Mouse (Mus musculus): ENCODE measurements around the gene Ralgps1. TPM values are rescaled to one million over a fixed set of nuclear protein-coding genes. Genes with fewer than 3 reads are reported as not detected.
"Not testable (repeated sequence)": the region's sequence is repeated elsewhere in the genome, so short reads cannot be mapped to it uniquely, and the experiment has no call there.

Gene Ralgps1
- polyA plus RNA-seq, 1 experiment = not detected

DNA sequence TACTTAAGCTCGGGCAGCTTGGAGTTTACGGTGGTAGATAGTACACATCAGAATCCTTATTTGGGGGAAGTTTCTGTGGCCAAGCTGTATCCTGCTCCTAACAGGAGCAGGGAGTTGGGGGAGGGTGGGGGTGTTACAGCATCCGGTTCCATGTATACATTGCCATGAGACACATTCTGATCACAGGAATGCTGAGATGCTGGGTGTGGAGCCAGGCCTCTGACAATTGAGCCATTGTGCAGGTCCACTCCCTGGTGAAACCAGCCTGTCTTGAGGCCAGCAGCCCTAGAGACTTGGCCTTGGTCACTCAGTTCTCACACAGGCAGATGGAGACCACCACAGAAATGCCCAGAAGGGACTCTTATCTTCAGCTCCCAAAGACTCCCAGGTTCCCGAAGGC, 151.6 kb downstream of the Ralgps1 start:
- H3K27me3 ChIP-seq (ENCODE audit: control insufficient read depth) = peaks cover 3% of the 10 kb centered on the region
- no peak overlapping the region for H3K4me3 ChIP-seq (replicated peaks)
- no peaks in the 10 kb centered on the region for H3K36me3 ChIP-seq (ENCODE audit: control insufficient read depth)
- no peak for TF ChIP-seq GATA1 (IDR thresholded peaks at IDR 0.05; ENCODE audit: low read length)
- TF ChIP-seq TAL1 (IDR thresholded peaks at IDR 0.05; ENCODE audit: low read length) = no peak
- H3K9me3 ChIP-seq (ENCODE audit: control insufficient read depth, low read length) = no peaks in the 10 kb centered on the region
- H3K4me1 ChIP-seq (ENCODE audit: control insufficient read depth) = peaks cover 5% of the 10 kb centered on the region

DNA sequence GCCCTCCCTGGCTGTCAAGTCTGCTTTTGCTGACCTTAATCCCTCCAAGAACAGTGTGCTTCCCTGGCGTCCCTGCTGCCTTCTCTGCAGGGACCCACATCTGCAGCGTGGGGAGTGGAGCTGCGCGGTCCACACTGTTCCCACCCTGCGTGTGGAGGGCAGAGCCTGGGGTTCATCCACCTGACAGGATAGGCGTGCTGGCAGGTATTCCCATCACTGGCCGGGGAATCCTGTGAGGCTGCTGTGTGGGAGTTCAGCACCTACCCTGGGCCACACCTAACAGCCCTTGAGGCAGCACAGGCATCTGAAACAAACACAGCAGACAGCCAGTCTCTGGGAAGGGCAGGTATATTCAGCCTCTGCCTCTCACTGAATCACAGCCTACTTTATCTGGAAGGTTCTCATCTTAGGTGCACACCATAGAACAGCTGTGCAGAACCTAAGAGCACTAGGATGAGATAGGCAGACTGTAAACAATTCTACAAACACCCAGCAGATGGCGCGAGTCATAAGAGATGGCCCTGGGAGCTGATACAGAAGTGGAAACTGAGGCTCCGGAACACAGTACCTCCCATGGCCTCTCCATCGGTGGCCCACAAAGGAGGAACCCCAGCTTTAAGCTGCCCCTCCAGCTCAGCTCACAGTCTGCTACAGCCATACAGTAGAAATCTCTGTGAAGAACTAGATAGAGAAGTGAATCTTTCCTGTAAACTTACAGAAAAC, 152.2 kb downstream of the Ralgps1 start:
- Histone ChIP-seq H3K4me1 (ENCODE audit: control insufficient read depth) (peaks cover 5% of the 10 kb centered on the region), H3K9me3 (ENCODE audit: control insufficient read depth, low read length) (no peaks in the 10 kb centered on the region), H3K36me3 (ENCODE audit: control insufficient read depth) (no peaks in the 10 kb centered on the region), H3K27me3 (ENCODE audit: control insufficient read depth) (peaks cover 3% of the 10 kb centered on the region), H3K4me3 (replicated peaks) (no peak overlapping the region)
- TF ChIP-seq TAL1 (IDR thresholded peaks at IDR 0.05; ENCODE audit: low read length) = no peak
- TF ChIP-seq GATA1 (IDR thresholded peaks at IDR 0.05; ENCODE audit: low read length) = no peak

DNA sequence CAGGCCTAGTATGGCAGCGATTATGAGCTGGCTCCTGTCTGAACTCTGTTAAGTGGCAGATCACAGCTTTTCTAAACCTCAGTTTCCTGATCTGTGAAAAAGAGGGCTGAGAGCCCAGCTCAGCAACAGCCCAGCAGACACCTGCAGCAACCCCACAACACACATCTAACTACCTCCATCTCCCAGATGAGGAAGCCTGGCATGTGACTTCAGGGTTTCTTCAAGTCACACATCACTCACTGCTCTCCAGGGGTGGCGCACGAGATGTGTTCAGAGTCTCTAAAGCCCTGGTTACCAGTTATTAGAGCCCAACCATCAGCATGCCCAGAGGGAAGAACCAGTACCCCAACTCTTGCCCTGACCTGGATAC, 153.9 kb downstream of the Ralgps1 start:
- no peak overlapping the region for H3K4me3 ChIP-seq (replicated peaks)
- H3K4me1 ChIP-seq (ENCODE audit: control insufficient read depth) = peaks cover 5% of the 10 kb centered on the region
- H3K27me3 ChIP-seq (ENCODE audit: control insufficient read depth) = peaks cover 3% of the 10 kb centered on the region
- TF ChIP-seq GATA1 (IDR thresholded peaks at IDR 0.05; ENCODE audit: low read length) = no peak
- no peak for TF ChIP-seq TAL1 (IDR thresholded peaks at IDR 0.05; ENCODE audit: low read length)
- H3K9me3 ChIP-seq (ENCODE audit: control insufficient read depth, low read length) = no peaks in the 10 kb centered on the region
- no peaks in the 10 kb centered on the region for H3K36me3 ChIP-seq (ENCODE audit: control insufficient read depth)

DNA sequence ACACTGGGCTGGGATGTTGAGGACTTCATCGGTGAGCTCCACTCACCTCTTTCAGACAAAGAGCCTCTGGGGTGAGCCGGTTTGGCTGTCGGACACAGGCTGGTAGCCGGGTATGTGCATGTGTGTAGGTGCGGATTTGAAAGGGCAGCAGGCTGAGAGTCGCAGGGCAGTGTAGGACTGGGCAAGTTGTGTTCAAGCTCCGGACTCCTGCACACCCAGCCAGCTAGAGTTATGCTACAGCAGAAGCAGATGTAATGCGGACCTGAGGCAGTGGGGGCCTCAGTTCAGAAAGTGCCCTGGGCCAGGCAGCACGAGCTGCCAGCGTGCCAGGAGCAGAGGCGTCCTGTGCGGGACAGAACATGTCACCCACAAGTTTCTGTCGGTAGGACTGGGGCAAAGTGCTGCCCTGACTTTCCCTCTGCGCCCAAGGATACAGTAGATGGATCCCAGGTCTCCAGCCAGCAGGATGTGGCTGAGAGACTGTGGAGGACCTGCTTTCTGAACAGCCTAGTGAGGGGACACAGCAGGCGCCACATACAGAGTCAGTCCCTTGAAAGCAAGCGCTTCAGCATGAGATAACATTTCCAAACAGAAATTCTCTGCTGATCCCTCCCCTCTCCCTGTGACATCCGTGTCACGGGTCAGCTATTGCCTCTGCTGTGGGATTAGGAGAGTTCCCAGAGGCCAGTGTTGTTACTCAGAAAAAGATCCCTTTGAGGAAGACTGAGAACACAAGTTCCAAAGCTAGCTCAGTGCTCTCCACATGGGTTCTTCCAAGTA, 154.5 kb downstream of the Ralgps1 start:
- peaks cover 5% of the 10 kb centered on the region for H3K4me1 ChIP-seq (ENCODE audit: control insufficient read depth)
- peaks cover 3% of the 10 kb centered on the region for H3K27me3 ChIP-seq (ENCODE audit: control insufficient read depth)
- TF ChIP-seq TAL1 (IDR thresholded peaks at IDR 0.05; ENCODE audit: low read length) (no peak), GATA1 (IDR thresholded peaks at IDR 0.05; ENCODE audit: low read length) (no peak)
- H3K36me3 ChIP-seq (ENCODE audit: control insufficient read depth) = no peaks in the 10 kb centered on the region
- peak overlapping the region; percentile 5 for H3K4me3 ChIP-seq (replicated peaks)
- H3K9me3 ChIP-seq (ENCODE audit: control insufficient read depth, low read length) = no peaks in the 10 kb centered on the region

- H3K27me3 ChIP-seq (ENCODE audit: control insufficient read depth) = peaks cover 3% of the 10 kb centered on the region
- H3K36me3 ChIP-seq (ENCODE audit: control insufficient read depth) = no peaks in the 10 kb centered on the region
- peaks cover 5% of the 10 kb centered on the region for H3K4me1 ChIP-seq (ENCODE audit: control insufficient read depth)
- no peak for TF ChIP-seq TAL1 (IDR thresholded peaks at IDR 0.05; ENCODE audit: low read length)
- no peak for TF ChIP-seq GATA1 (IDR thresholded peaks at IDR 0.05; ENCODE audit: low read length)
- H3K9me3 ChIP-seq (ENCODE audit: control insufficient read depth, low read length) = no peaks in the 10 kb centered on the region
- peak within 1 kb of the TSS; percentile 5 for H3K4me3 ChIP-seq (replicated peaks)
Measured at GRCm38 (mm10) chr2:33215700-33216509, 155.4 kb downstream of the Ralgps1 start, which contains the start of gene Angptl2. Angptl2 (plus strand) TSS chr2:33216069.

DNA sequence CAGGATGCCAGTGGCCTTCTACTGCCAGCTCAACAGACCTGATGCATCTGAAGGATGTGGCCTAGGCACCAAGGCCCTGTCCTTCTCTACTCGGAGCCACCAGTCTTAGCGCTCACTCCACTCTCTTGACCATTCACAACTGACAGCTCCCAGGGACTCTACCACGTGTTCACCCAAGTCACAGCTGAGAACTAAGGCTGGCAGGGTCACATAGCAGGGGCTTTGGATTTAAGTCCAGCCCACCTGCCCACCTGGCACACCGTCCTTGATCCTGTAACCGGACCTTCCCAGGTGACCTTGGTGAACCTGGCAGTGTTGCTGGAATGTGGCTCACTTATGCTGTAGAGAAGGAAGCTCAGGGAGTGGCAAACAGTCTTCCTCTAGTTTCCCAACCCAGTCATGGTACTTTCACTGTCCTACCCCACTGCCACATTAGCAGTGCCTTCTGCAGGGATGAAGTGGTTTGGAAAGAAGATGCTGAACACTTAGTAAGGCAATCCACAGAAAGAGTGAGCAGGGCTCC, 156.0 kb downstream of the Ralgps1 start:
- peaks cover 5% of the 10 kb centered on the region for H3K4me1 ChIP-seq (ENCODE audit: control insufficient read depth)
- peaks cover 3% of the 10 kb centered on the region for H3K27me3 ChIP-seq (ENCODE audit: control insufficient read depth)
- no peaks in the 10 kb centered on the region for H3K36me3 ChIP-seq (ENCODE audit: control insufficient read depth)
- H3K4me3 ChIP-seq (replicated peaks) = no peak overlapping the region
- H3K9me3 ChIP-seq (ENCODE audit: control insufficient read depth, low read length) = no peaks in the 10 kb centered on the region
- no peak for TF ChIP-seq TAL1 (IDR thresholded peaks at IDR 0.05; ENCODE audit: low read length)

DNA sequence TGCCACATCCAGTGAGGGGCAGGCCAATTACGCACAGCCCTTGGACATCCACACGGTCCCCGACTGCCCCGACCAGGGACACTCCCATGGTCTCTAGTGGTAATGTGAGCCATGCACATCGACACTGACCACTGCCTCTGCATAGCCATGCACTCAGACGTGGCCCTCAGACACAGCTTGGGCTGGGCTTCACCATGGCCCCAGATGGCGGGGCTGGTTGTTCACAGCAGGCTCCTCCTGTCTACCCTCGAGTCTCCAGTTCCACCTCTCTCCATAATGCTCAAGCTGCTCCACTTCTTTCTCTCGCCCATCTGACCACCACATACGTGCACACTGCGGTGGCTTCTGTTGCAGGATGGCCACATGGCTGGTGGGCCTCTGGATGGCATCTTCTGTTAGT, 160.0 kb downstream of the Ralgps1 start:
- not testable (repeated sequence) for H3K4me1 ChIP-seq (ENCODE audit: control insufficient read depth); H3K9me3 ChIP-seq (ENCODE audit: control insufficient read depth, low read length); H3K4me3 ChIP-seq (replicated peaks); H3K27me3 ChIP-seq (ENCODE audit: control insufficient read depth); H3K36me3 ChIP-seq (ENCODE audit: control insufficient read depth)

DNA sequence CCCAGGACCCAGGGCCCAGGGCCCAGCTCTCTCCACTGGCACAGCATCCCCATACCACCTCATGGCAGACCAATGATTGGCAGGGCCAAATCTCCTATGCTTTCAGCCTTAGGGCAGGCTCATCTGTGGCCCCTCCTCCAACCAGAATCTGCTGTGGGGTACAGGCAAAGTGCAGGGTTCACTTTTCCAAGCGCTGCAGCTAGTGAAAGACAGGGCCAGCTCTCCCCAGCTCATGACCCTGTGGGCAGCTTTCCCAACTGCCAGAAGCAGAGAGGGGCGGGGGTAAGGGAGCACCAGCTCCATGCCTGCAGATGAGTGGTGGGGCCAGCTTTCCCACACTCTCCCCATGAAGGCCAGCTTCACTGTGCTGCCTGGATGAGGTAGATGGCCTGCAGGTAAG, 160.4 kb downstream of the Ralgps1 start:
- Histone ChIP-seq H3K36me3 (ENCODE audit: control insufficient read depth) (no peaks in the 10 kb centered on the region), H3K9me3 (ENCODE audit: control insufficient read depth, low read length) (no peaks in the 10 kb centered on the region), H3K4me3 (replicated peaks) (no peak overlapping the region), H3K27me3 (ENCODE audit: control insufficient read depth) (no peaks in the 10 kb centered on the region), H3K4me1 (ENCODE audit: control insufficient read depth) (peaks cover 5% of the 10 kb centered on the region)
- TF ChIP-seq GATA1 (IDR thresholded peaks at IDR 0.05; ENCODE audit: low read length) (no peak), TAL1 (IDR thresholded peaks at IDR 0.05; ENCODE audit: low read length) (no peak)

DNA sequence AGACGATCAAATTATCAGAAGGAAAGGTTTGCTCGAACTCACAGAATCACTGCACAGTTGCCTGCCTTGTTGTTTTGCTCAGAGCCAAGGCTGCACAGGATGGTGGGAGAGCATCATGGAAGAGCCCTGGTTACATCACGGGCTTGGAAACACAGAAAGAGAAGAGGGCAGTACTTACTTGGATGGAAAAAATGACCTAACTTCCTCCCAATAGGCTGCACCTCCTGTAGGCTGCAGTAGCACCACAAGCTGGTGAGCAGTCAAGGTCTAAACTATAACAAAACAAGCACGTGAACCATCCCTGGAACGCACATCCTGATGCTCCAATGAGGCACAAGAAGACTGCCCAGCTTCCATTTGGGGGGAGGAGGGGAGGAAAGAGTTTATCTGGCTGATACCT, 163.2 kb downstream of the Ralgps1 start:
- Histone ChIP-seq H3K36me3 (ENCODE audit: control insufficient read depth) (no peaks in the 10 kb centered on the region), H3K27me3 (ENCODE audit: control insufficient read depth) (no peaks in the 10 kb centered on the region), H3K9me3 (ENCODE audit: control insufficient read depth, low read length) (no peaks in the 10 kb centered on the region), H3K4me1 (ENCODE audit: control insufficient read depth) (peaks cover 2% of the 10 kb centered on the region; the same call in 1 of the 2 replicates), H3K4me3 (replicated peaks) (no peak overlapping the region)
- no peak for TF ChIP-seq GATA1 (IDR thresholded peaks at IDR 0.05; ENCODE audit: low read length)
- TF ChIP-seq TAL1 (IDR thresholded peaks at IDR 0.05; ENCODE audit: low read length) = no peak
